Mouse (Mus musculus) heart, postnatal 0 days (tissue): ENCODE results near the gene A930004D18Rik. TPM values are rescaled to one million over a fixed set of nuclear protein-coding genes. Genes with fewer than 3 reads are reported as not detected.

Experiments
- ATAC-seq: fragments of 200-750 bp; cut with Nextera tagmentation; 2 replicates; pipeline ENCODE4 v1.8.0; 2017; ENCODE audit warnings: low read depth, moderate number of reproducible peaks, moderate library complexity; ENCODE audit not compliant: insufficient read depth
- DNase-seq: peaks from one replicate; pipeline ENCODE4 v3.0.0-alpha.2; 2016; ENCODE audit warnings: low spot score
- H3K27ac ChIP-seq: fragments of 300-500 bp; sonication (generic); 2 replicates; pipeline ENCODE4 v1.5.1; 2014; ENCODE audit warnings: low read depth, mild to moderate bottlenecking
- H3K27me3 ChIP-seq: fragments of 300-500 bp; sonication (generic); 2 replicates; pipeline ENCODE4 v1.6.1; 2014; ENCODE audit warnings: low read length, mixed read lengths; ENCODE audit not compliant: control insufficient read depth, insufficient read depth
- H3K36me3 ChIP-seq: fragments of 300-500 bp; sonication (generic); replicated peaks from 2 replicates; pipeline ENCODE4 v1.6.1; 2014; ENCODE audit warnings: low read length, mixed read lengths; ENCODE audit not compliant: control insufficient read depth, insufficient read depth
- H3K4me1 ChIP-seq: fragments of 300-500 bp; sonication (generic); 2 replicates; pipeline ENCODE4 v1.6.1; 2014; ENCODE audit warnings: antibody characterized with exemption; ENCODE audit not compliant: control insufficient read depth, insufficient read depth
- H3K4me2 ChIP-seq: fragments of 300-500 bp; sonication (generic); 2 replicates; pipeline ENCODE4 v1.6.1; 2014; ENCODE audit warnings: low read depth, mild to moderate bottlenecking, low read length, moderate library complexity
- H3K4me3 ChIP-seq: fragments of 300-500 bp; sonication (generic); 2 replicates; pipeline ENCODE4 v1.5.1; 2014; ENCODE audit warnings: low read depth, low read length
- H3K9ac ChIP-seq: fragments of 300-500 bp; sonication (generic); replicated peaks from 2 replicates; pipeline ENCODE4 v1.6.1; 2014; ENCODE audit warnings: low read depth, low read length, mixed read lengths
- H3K9me3 ChIP-seq: fragments of 300-500 bp; sonication (generic); replicated peaks from 2 replicates; pipeline ENCODE4 v1.6.1; 2016; ENCODE audit warnings: low read length; ENCODE audit not compliant: control insufficient read depth
- CTCF ChIP-seq: IDR thresholded peaks from 2 replicates; pipeline ENCODE4 v1.5.1; 2016; ENCODE audit warnings: antibody characterized with exemption, control low read depth, low read depth
- EP300 ChIP-seq: IDR thresholded peaks from 2 replicates; pipeline ENCODE4 v1.6.1; 2016; ENCODE audit warnings: antibody characterized with exemption, low read depth
- WGBS: fragments of 180-500 bp; shearing (Covaris S2); extraction: QIAGEN DNeasy Blood & Tissue Kit; methylation state at CpG from one replicate; pipeline ENCODE4 v1.1.7; 2014; 5-methylcytosine and 5-hydroxymethylcytosine counted together
- polyA plus RNA-seq: library from polyadenylated mRNA; unstranded; fragments of >200 nt; fragmentation: Nextera tagmentation; extraction: Ambion mirVana; gene quantifications from 2 replicates; pipeline ENCODE4 v1.2.1, GENCODE M21; 2015
- total RNA-seq: library from RNA; depleted of rRNA; stranded (reverse); fragments of >200 nt; gene quantifications from 2 replicates; pipeline ENCODE4 v1.2.3, GENCODE M21; 2014; ENCODE audit warnings: low replicate concordance

A930004D18Rik gene
- total and polyA plus RNA-seq, 2 experiments from 2014 or later, result 3.5 to 8.4 TPM

GRCm38 (mm10) chr2:18019122-18019521 is 18.4 kb downstream of the A930004D18Rik start:
- no peak overlapping the region for H3K9ac ChIP-seq
- DNase-seq (no peak), ATAC-seq (no peak)
- H3K4me2 ChIP-seq, result no peak overlapping the region
- H3K4me3 ChIP-seq, result no peak overlapping the region
- no peaks in the 10 kb centered on the region for H3K4me1 ChIP-seq
- H3K36me3 ChIP-seq, result no peaks in the 10 kb centered on the region
- no peak overlapping the region for H3K27ac ChIP-seq
- TF ChIP-seq CTCF, result no peak
- no peak for TF ChIP-seq EP300
- WGBS, result 80% methylated on average over 1 of the region's 1 CpGs
- H3K27me3 ChIP-seq, result no peaks in the 10 kb centered on the region
- no peaks in the 10 kb centered on the region; the same call in 1 of the 2 replicates for H3K9me3 ChIP-seq

- Histone ChIP-seq H3K9me3 (no peaks in the 10 kb centered on the region; the same call in 1 of the 2 replicates), H3K9ac (no peak overlapping the region), H3K36me3 (no peaks in the 10 kb centered on the region), H3K27me3 (no peaks in the 10 kb centered on the region), H3K4me2 (no peak overlapping the region), H3K27ac (no peak overlapping the region), H3K4me3 (no peak overlapping the region), H3K4me1 (no peaks in the 10 kb centered on the region)
- WGBS, result 91% methylated on average over 6 of the region's 6 CpGs
- TF ChIP-seq CTCF (no peak), EP300 (no peak)
- DNase-seq (no peak), ATAC-seq (no peak)
Observed at GRCm38 (mm10) chr2:18017321-18017720, 20.2 kb downstream of the A930004D18Rik start.

- DNase-seq (no peak), ATAC-seq (no peak)
- Histone ChIP-seq H3K4me2 (no peak overlapping the region), H3K9me3 (no peaks in the 10 kb centered on the region; the same call in 1 of the 2 replicates), H3K27me3 (no peaks in the 10 kb centered on the region), H3K36me3 (no peaks in the 10 kb centered on the region), H3K4me3 (no peak overlapping the region), H3K27ac (no peak overlapping the region), H3K4me1 (no peaks in the 10 kb centered on the region), H3K9ac (no peak overlapping the region)
- 81% methylated on average over 1 of the region's 1 CpGs for WGBS
- no peak for TF ChIP-seq CTCF
Observed at GRCm38 (mm10) chr2:18016639-18017038, 20.9 kb downstream of the A930004D18Rik start.

- WGBS, result 65% methylated on average over 3 of the region's 3 CpGs
- H3K9ac ChIP-seq, result no peak overlapping the region
- ATAC-seq, result no peak
- H3K4me1 ChIP-seq, result no peaks in the 10 kb centered on the region
- no peak overlapping the region for H3K4me3 ChIP-seq
- H3K4me2 ChIP-seq, result no peak overlapping the region
- H3K36me3 ChIP-seq, result no peaks in the 10 kb centered on the region
- TF ChIP-seq EP300, result no peak
- TF ChIP-seq CTCF, result no peak
- DNase-seq, result no peak
- no peak overlapping the region for H3K27ac ChIP-seq
- no peaks in the 10 kb centered on the region for H3K27me3 ChIP-seq
- no peaks in the 10 kb centered on the region; the same call in 1 of the 2 replicates for H3K9me3 ChIP-seq
Observed at GRCm38 (mm10) chr2:18015581-18015980, 22.0 kb downstream of the A930004D18Rik start.

GRCm38 (mm10) chr2:18012866-18013265 is 24.7 kb downstream of the A930004D18Rik start:
- no peak for DNase-seq
- TF ChIP-seq CTCF (no peak), EP300 (no peak)
- no peaks in the 10 kb centered on the region for H3K9me3 ChIP-seq

GRCm38 (mm10) chr2:18011226-18011625 is 26.3 kb downstream of the A930004D18Rik start:
- no peaks in the 10 kb centered on the region for H3K9me3 ChIP-seq
- H3K4me1 ChIP-seq, result no peaks in the 10 kb centered on the region
- TF ChIP-seq CTCF (no peak), EP300 (no peak)
- no peak overlapping the region for H3K4me2 ChIP-seq
- no peak overlapping the region for H3K27ac ChIP-seq
- no peaks in the 10 kb centered on the region for H3K36me3 ChIP-seq
- 78% methylated on average over 6 of the region's 6 CpGs for WGBS
- H3K4me3 ChIP-seq, result no peak overlapping the region
- ATAC-seq (no peak), DNase-seq (no peak)
- no peaks in the 10 kb centered on the region for H3K27me3 ChIP-seq
- H3K9ac ChIP-seq, result no peak overlapping the region

More at GRCm38 (mm10) chr2:18012866-18013265, 24.7 kb downstream of the A930004D18Rik start:
- no peak for ATAC-seq
- H3K9ac ChIP-seq, result no peak overlapping the region
- H3K36me3 ChIP-seq, result no peaks in the 10 kb centered on the region
- 60% methylated on average over 3 of the region's 3 CpGs for WGBS
- no peaks in the 10 kb centered on the region for H3K27me3 ChIP-seq
- no peak overlapping the region for H3K4me2 ChIP-seq
- H3K4me1 ChIP-seq, result no peaks in the 10 kb centered on the region
- no peak overlapping the region for H3K27ac ChIP-seq
- H3K4me3 ChIP-seq, result no peak overlapping the region
